Mouse (Mus musculus) c-Kit-negative CD71-positive TER-119-positive erythroid progenitor cells, embryonic 14.5 days (primary cell): ENCODE results near the gene Alkbh6.

ENCODE experiments used
- DNase-seq: peaks from one replicate; pipeline ENCODE4 v3.0.0-alpha.2; 2013; ENCODE audit warnings: low read depth, low spot score

Gene Alkbh6

DNA sequence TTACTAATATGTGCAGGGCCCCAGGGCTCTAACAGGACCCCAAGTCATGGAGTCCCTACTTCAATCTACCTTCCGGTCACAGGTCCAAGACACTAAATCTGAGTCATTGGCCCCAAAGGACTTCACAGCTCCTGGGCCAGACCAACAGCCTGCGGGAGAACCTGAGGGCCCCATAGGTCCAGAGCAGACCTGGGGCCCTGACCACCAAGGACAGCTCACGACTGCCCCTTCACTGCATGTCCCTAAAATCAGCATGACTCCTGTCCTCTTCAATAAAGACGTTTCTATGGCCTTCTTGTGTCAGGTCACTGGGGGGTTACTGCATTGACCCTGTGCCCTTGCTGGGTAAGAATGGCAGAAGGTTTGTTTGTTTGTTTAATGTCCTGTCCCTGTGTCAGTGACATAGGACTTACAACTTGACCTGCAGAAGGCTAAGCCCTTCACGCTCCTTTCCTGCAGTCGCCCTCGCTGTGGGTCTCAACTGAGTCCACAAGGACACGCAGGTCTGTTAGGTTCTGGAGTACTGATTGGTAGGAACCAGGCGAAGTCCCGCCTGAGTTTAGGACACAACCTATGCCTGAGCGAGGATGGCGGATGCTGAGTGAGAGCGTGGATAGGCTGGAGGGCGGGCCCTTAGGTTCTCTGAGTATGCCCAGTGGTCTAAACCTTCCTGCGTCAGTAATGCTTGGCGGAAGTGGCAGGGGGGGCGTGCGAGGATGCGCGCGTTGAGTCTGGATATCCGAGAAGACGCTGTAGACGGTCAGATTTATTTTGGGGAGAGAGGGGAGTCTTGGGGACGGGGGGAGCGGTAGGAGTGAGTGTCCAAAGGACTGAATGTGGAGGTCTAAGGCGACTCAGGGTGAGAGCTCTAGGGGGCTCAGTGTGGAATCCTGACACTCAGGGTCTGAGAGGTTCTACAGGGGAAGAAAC, at the start of gene Alkbh6:
TSS of gene Alkbh6 (plus strand) at position 642 of the 930 bp plus-strand sequence.
- peak; percentile 65 for DNase-seq

- DNase-seq, result no peak
These were observed 43.5 kb upstream of the Alkbh6 start for GRCm38 (mm10) chr7:30265041-30265440.

GRCm38 (mm10) chr7:30265531-30265930, 43.0 kb upstream of the Alkbh6 start:
- DNase-seq, result no peak

- DNase-seq, result no peak
These were observed 42.6 kb upstream of the Alkbh6 start for GRCm38 (mm10) chr7:30265935-30266334.

- no peak for DNase-seq
These were observed 41.7 kb upstream of the Alkbh6 start for GRCm38 (mm10) chr7:30266780-30267179.

GRCm38 (mm10) chr7:30269641-30270040, 38.9 kb upstream of the Alkbh6 start:
- DNase-seq, result no peak

- DNase-seq, result no peak
These were observed 34.1 kb upstream of the Alkbh6 start for GRCm38 (mm10) chr7:30274383-30274782.

DNA sequence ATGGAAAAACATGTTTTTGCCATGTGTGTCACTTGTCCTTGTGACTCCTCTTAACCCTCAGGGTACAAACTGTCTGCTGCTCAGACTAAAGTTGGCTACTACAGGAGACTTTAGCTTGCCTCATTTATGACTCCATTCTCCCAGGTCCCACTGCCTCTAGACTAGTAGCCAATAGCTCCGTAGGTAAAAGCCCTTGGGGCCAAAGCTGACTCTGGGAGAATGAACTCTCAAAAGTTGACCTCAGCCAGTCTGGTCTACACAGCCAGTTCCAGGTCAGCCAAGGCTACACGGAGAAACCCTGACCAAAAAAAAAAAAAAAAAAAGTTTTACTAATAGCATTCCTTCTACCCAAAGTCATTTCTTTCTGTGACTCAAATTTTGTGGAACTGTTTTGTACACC, 29.6 kb upstream of the Alkbh6 start:
- no peak for DNase-seq

GRCm38 (mm10) chr7:30279536-30279935, 29.0 kb upstream of the Alkbh6 start:
- no peak for DNase-seq

GRCm38 (mm10) chr7:30279951-30280669, 28.4 kb upstream of the Alkbh6 start, which contains the start of the genes Thap8 and Wdr62:
Thap8 (plus strand) TSS chr7:30280094.
Wdr62 (minus strand) TSS chr7:30280419.
- DNase-seq, result peak; percentile 91

DNA sequence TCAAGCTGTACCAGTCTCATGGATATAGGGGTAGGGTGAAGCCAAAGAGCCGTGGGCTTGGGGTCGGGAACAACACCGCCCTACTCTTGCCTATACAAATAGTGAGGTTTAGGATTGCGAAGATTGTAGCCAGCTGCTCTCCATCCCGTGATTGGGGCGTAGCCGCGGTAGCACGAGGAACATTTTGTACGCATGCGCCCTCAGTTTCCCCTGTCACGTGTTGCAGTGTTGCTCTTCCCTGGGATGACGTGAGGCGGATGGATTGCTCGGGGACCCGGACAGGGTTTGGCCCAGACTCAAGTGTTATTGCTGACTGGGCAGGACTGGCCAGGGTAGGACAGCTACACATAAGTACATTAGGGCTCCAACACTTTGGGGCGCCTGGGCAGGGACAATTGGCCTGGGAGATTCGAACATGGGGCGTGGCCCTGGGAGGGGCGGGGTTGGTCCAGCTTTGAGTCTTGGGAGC, 27.8 kb upstream of the Alkbh6 start:
- peak; percentile 73 for DNase-seq

DNA sequence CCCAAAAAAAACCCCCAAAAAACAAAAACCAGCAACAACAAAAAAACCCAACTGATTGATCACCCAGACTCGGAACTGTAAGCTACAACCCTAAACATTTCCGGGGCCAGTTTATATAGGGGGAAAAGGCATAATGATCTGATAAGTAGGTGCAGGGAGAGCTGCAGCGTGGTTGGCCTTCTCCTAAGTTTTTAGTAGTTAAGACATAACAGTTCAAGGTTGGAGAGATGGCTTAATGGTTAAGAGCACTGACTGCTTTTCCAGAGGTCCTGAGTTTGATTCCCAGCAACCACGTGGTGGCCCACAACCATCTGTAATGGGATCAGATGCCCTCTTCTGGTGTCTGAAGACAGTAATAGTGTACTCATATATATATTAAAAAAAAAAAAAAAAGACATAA, 27.0 kb upstream of the Alkbh6 start:
- no peak for DNase-seq

GRCm38 (mm10) chr7:30282740-30283139, 25.8 kb upstream of the Alkbh6 start:
- no peak for DNase-seq

- no peak for DNase-seq
These were observed 21.7 kb upstream of the Alkbh6 start for GRCm38 (mm10) chr7:30286701-30287410.

DNA sequence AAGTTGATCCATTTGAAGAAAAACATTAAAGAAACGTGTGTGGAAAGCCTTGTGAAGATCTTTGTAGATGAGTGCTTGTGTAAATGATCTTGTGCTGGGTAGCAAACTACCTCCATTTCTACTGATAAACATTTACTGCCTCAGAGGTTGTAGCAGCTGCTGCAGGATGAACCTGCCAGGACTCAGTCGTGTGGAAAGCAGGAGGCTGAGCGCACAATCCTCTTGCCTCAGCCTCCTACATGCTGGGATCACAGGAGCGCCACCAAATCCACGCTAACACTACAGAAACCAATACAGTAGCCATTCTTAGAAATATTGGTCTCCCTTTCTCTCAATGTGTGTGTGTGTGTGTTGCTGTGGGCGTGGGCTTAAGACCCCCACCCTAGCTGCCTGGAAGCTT, 20.5 kb upstream of the Alkbh6 start:
- DNase-seq, result no peak

GRCm38 (mm10) chr7:30289071-30289713, 19.3 kb upstream of the Alkbh6 start:
- no peak for DNase-seq

GRCm38 (mm10) chr7:30289714-30290399, 18.7 kb upstream of the Alkbh6 start:
- no peak for DNase-seq

DNA sequence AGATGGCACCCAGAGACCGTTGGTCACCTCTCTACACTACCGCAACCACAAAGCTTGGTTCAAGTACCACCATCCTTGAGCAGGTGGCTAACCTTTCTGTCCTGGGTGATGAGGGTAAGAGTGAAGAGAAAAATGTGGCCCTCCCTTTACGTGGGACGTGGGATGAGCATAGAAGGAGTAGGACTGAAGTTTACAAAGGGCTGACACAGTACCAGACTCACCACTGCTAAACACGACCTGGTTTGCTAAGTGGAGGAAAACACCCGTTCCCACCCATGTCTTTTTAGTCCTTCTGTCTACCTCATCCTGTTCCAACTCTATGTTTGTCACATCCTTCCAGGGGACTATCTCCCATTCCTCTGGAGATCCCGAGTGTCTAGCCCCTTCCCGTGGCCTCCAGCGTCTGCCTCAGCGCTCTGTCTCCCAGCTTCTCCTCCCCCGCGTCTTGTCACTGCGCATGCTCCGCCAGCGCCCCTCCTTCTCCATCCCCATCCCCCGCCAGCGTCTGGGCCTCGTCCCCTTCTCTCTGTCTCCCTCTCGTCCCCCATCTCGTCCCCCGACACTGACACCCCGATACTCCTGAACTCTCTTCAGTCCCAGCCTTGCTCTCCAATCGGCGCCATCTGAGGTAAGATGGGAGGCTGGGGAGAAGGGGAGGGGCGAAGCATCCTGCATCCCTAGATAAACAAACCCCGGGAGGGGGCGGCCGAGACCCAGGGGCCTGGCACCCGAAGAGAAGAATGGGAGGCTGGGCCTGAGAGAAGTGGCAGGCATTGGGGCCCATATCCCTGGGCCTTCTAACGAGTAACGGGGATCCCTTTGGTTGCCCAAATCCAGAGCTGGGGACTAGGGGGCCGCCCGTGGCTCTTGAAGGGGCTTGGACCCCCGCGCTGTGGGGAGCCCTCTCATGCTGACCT, 17.0 kb upstream of the Alkbh6 start, which contains the start of gene Clip3:
TSS of gene Clip3 (plus strand) at position 514 of the 917 bp plus-strand sequence.
- no peak for DNase-seq

- DNase-seq, result no peak
These were observed 14.7 kb upstream of the Alkbh6 start for GRCm38 (mm10) chr7:30293795-30294194.
